Mouse (Mus musculus) fat pad, adult 2 months (tissue): ENCODE measurements around the gene I830077J02Rik.

ENCODE experiments used
- DNase-seq: peaks from one replicate; pipeline ENCODE4 v3.0.0-alpha.2; 2011; ENCODE audit warnings: low read depth, low spot score; ENCODE audit errors: extremely low read depth

The I830077J02Rik gene

GRCm38 (mm10) chr3:105894601-105895592 lies 37.6 kb downstream of the I830077J02Rik start:
- no peak for DNase-seq

GRCm38 (mm10) chr3:105893941-105894391 lies 38.5 kb downstream of the I830077J02Rik start:
- no peak for DNase-seq

- no peak for DNase-seq
These were observed 39.6 kb downstream of the I830077J02Rik start for GRCm38 (mm10) chr3:105892572-105893495.

- no peak for DNase-seq
These were observed 40.5 kb downstream of the I830077J02Rik start for GRCm38 (mm10) chr3:105891760-105892571.

GRCm38 (mm10) chr3:105891141-105891540 lies 41.3 kb downstream of the I830077J02Rik start:
- DNase-seq, result no peak

- DNase-seq, result no peak
These were observed 42.2 kb downstream of the I830077J02Rik start for GRCm38 (mm10) chr3:105890220-105890619.

- DNase-seq, result no peak
These were observed 43.5 kb downstream of the I830077J02Rik start for GRCm38 (mm10) chr3:105888961-105889360.

- no peak for DNase-seq
These were observed 49.4 kb downstream of the I830077J02Rik start for GRCm38 (mm10) chr3:105883111-105883510.

GRCm38 (mm10) chr3:105882105-105882504 lies 50.4 kb downstream of the I830077J02Rik start:
- DNase-seq, result no peak

GRCm38 (mm10) chr3:105880419-105880818 lies 52.0 kb downstream of the I830077J02Rik start:
- no peak for DNase-seq

GRCm38 (mm10) chr3:105878751-105879150 lies 53.7 kb downstream of the I830077J02Rik start:
- DNase-seq, result no peak

GRCm38 (mm10) chr3:105877919-105878318 lies 54.5 kb downstream of the I830077J02Rik start:
- no peak for DNase-seq

- no peak for DNase-seq
These were observed 55.1 kb downstream of the I830077J02Rik start for GRCm38 (mm10) chr3:105877252-105877803.

GRCm38 (mm10) chr3:105876022-105876421 lies 56.4 kb downstream of the I830077J02Rik start:
- no peak for DNase-seq
